In genomic region chr15:25429007-25429406, GRCm38 (mm10) we compare ENCODE assay signal across 19 mouse cellular contexts. TPM values are rescaled to one million over a fixed set of nuclear protein-coding genes. Genes with fewer than 3 reads are reported as not detected.
DNase-seq lines count a peak whose midpoint lies in the region; ATAC-seq and TF ChIP-seq lines count a peak whose summit lies in the region.
"Had no signal": no experiment of that assay in that cellular context is flagged by ENCODE, and none has a peak within 500 bp of the region (broad histone marks: within the 10 kb centered on the region; RNA-seq: fewer than 3 reads in every experiment).

No protein-coding gene starts in this region.

- TF ChIP-seq CTCF in midbrain, postnatal 0 days (IDR thresholded peaks at IDR 0.05) = no peak

- H3K4me1 ChIP-seq in midbrain, embryonic 12.5 days = no peaks in the 10 kb centered on the region
- no peaks in the 10 kb centered on the region for H3K4me1 ChIP-seq in midbrain, postnatal 0 days (ENCODE audit: insufficient read depth, low read length)
- H3K4me1 ChIP-seq: embryonic facial prominence, embryonic 12.5 days had no signal

- no peak overlapping the region for H3K4me2 ChIP-seq in midbrain, embryonic 12.5 days (replicated peaks)
- H3K4me2 ChIP-seq in midbrain, postnatal 0 days (ENCODE audit: low read depth, low read length, poor library complexity, severe bottlenecking) = no peak overlapping the region
- H3K4me2 ChIP-seq: embryonic facial prominence, embryonic 12.5 days; heart, embryonic 11.5 days; lung, embryonic 14.5 days had no signal

- no peaks in the 10 kb centered on the region for H3K9me3 ChIP-seq in midbrain, embryonic 12.5 days
- no peaks in the 10 kb centered on the region for H3K9me3 ChIP-seq in midbrain, postnatal 0 days (ENCODE audit: low read length)
- H3K9me3 ChIP-seq: embryonic facial prominence, embryonic 12.5 days had no signal

- H3K36me3 ChIP-seq in midbrain, embryonic 12.5 days = no peaks in the 10 kb centered on the region
- no peaks in the 10 kb centered on the region for H3K36me3 ChIP-seq in midbrain, postnatal 0 days (ENCODE audit: insufficient read depth, low read length)
- H3K36me3 ChIP-seq: embryonic facial prominence, embryonic 12.5 days had no signal

- 0 out of 2 replicates have a peak, but pooled peaks have one; percentile 33 for ATAC-seq in cerebellum, adult (ENCODE audit: insufficient number of reproducible peaks, low FRiP score, low TSS enrichment)
- ATAC-seq in midbrain, embryonic 12.5 days (ENCODE audit: low FRiP score, low read depth) = peak; percentile 47; the same call in 1 of the 2 replicates
- no peak for ATAC-seq in midbrain, postnatal 0 days (ENCODE audit: low FRiP score)
- ATAC-seq: activated CD4-positive, CD25-positive, alpha-beta regulatory T cell, adult 4 months; intestine, postnatal 0 days had no signal

- 71% methylated on average over 7 of the region's 7 CpGs for WGBS in midbrain, embryonic 12.5 days
- 65% methylated on average over 7 of the region's 7 CpGs for WGBS in midbrain, postnatal 0 days

- DNase-seq in cerebellum, postnatal 14 days = no peak
- DNase-seq in heart, adult 11 months = peak; percentile 88
- DNase-seq in heart, postnatal 4 days = no peak
- no peak for DNase-seq in midbrain, postnatal 0 days (ENCODE audit: low spot score)
- peak; percentile 24 for DNase-seq in retina, postnatal 1 day
- DNase-seq in retina, embryonic 14.5 days (ENCODE audit: low spot score) = no peak
- DNase-seq: gastrocnemius, postnatal 25 days; liver; spleen, adult 18-20 months; thymus, postnatal 36 days had no signal

- no peaks in the 10 kb centered on the region for H3K27me3 ChIP-seq in midbrain, embryonic 12.5 days
- H3K27me3 ChIP-seq in midbrain, postnatal 0 days (ENCODE audit: insufficient read depth, low read length) = no peaks in the 10 kb centered on the region
- H3K27me3 ChIP-seq: CH12.LX; embryonic facial prominence, embryonic 12.5 days had no signal

- no peak overlapping the region for H3K27ac ChIP-seq in midbrain, embryonic 12.5 days (replicated peaks)
- no peak overlapping the region for H3K27ac ChIP-seq in midbrain, postnatal 0 days (ENCODE audit: low read depth, low read length)
- H3K27ac ChIP-seq: embryonic facial prominence, embryonic 12.5 days; liver, embryonic 14.5 days had no signal

- H3K4me3 ChIP-seq in midbrain, embryonic 12.5 days = no peak overlapping the region
- no peak overlapping the region for H3K4me3 ChIP-seq in midbrain, postnatal 0 days (ENCODE audit: low read depth, low read length)
- H3K4me3 ChIP-seq: embryonic facial prominence, embryonic 12.5 days had no signal

- no peak overlapping the region for H3K9ac ChIP-seq in midbrain, embryonic 12.5 days (replicated peaks)
- H3K9ac ChIP-seq in midbrain, postnatal 0 days (replicated peaks; ENCODE audit: low read length, poor library complexity, severe bottlenecking) = no peak overlapping the region
- H3K9ac ChIP-seq: embryonic facial prominence, embryonic 12.5 days; liver, embryonic 14.5 days; lung, embryonic 14.5 days had no signal

RNA-seq across cellular contexts. Expression of gene Basp1, which starts 15.4 kb away (rescaled TPM):
- 10 to 100 TPM; 13.7 to 15.5 TPM for total RNA-seq in heart, postnatal 4 days (2021)
- 256 and 292 TPM in 2 replicates for polyA plus RNA-seq in midbrain, embryonic 12.5 days (2016; fragmentation: Nextera tagmentation; extraction: Ambion mirVana)
- total RNA-seq in midbrain, postnatal 0 days (2014; rRNA removed) = 1,178 and 1,429 TPM in 2 replicates
- 480 and 547 TPM in 2 replicates for polyA plus RNA-seq in midbrain, postnatal 0 days (2015; fragmentation: Nextera tagmentation; extraction: Ambion mirVana)
- polyA plus RNA-seq: activated CD4-positive, CD25-positive, alpha-beta regulatory T cell, adult 4 months had no signal

Comparison
In these comparisons a context has a peak if more than half of its experiments do, and no peak if none do; other contexts are left out.
1. DNase-seq: peak in heart, adult 11 months (single experiment) and retina, postnatal 1 day (single experiment); none in cerebellum, postnatal 14 days (0 of 2), heart, postnatal 4 days (single experiment), midbrain, postnatal 0 days (single experiment) and retina, embryonic 14.5 days (single experiment).
2. RNA of gene Basp1, which starts 15.4 kb away (total RNA-seq): 1,178 to 1,429 TPM in midbrain, postnatal 0 days; 13.7 to 15.5 TPM in heart, postnatal 4 days; every median in the first group is over 10 times any median in the second.